Mouse (Mus musculus): ENCODE results near the gene Sdk2.

Sdk2 gene

DNA sequence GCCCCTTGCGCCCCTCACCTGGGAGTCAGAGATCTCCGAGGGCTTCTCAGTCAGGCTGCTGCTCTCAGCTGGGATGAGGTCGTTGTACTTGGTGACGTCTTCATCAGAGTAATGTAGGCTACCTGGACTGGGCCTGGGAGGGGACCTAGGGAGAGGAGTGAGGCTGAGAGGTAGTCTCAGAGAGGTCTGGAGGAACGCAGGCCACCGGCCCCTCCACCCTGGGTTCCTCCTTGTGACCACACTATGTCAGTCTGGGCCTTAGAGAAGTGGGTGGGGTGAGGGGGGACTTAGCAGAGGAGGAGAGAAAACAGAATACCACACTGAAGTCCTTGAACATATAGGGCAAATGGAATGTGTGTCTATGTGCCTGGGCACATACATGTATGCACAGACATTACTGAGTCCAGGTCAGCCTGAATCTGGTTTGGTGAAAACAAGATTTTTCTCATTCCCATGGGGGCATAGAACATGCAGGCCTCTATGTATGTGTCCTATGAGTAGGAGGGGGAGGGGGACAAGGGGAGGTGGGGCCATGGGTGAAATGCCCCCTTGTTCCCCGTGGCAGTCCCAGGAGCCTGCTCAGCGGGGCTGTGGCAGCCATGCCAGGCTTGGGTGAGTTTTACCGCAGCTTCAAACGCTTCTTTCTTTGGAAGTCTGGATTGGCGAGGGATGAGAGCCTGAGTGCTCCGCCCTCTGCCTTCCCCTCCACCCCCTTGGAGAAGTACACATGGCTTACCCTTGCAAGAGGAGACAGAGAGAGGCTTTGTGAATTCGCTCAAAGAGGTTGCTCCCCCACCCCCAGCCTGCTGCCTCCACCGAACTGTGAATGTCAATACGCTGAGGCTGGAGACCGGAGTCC lies 275.3 kb downstream of the Sdk2 start:
- DNase-seq (ENCODE audit: low read depth): no peak

DNA sequence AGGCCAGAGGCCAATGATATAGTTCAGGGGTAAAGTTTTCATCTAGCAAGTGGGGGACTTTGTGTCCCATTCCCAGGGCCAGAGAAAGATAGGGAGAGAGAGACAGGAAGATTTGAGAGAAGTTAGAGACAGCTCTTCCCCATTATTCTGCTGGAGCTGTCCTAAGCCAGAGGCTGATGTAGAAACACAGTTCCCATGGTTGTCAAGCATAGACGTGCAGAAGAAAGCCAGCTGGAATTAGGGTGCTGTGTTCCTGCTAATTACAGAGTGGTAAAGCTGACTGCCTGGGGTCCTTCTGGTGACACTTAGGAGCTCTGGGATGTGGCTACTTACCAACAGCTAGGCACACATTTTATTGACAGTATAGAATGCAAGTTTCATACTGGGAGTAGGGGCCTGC lies 277.7 kb downstream of the Sdk2 start:
- DNase-seq (ENCODE audit: low read depth): no peak

DNA sequence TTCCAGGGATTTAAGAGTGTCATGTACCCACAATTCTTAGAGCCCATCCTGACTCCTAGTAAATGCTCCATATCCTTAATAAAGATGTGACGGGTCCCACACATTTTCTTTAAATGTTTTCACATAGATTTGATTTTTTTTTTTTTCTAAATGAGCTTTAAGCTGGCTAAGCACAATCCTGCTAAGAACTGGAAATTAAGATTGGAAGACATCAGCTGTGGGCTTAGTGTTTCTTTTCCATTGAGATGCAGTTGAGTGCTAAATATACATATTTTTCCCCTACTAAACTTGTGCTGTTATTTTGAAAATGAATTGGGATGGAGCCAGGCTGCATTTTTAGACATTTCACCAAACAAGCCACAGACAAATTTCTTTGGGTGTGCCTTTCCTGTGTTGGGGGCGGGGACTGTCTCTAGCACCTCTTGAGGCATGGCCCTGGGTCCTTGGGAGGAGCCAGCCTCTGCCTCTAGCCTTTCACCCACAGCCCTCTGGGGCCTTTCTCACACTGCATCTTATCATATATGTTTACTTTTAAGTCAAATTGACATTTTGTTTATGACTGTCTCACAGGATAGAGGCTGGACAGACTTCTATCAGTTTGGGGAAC lies 278.6 kb downstream of the Sdk2 start:
- DNase-seq (ENCODE audit: low read depth): no peak

DNA sequence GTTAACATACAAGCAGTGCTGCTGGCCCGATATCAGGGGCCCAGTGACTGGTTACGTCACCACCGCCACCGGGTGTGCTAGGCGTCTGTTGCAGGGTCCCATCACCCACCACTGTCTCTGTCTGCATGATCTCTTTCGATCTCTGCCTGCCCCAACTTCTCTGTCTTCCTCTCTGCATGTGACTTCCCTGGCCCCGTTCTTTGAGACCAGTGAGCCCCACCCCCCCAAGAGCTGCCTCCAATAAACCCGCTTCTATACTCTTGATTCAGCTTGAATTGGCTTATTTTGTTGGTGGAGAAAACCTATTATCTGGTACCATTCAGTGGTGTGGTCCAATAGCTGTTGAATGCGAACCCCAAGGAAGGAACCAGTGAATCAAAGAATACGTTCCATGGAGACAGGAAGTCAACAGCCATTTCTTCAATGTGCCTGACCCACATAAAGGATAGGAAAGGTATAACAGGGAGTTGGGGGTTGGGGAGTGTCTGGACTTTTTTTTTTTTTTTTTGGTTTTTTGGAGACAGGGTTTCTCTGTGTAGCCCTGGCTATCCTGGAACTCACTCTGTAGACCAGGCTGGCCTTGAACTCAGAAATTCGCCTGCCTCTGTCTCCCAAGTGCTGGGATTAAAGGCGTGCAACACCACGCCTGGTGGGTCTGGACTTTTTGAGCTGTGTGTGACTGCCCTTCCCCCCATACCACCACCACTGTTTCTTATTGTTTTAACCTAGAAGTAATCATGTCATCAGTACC lies 279.2 kb downstream of the Sdk2 start:
- no peak for DNase-seq (ENCODE audit: low read depth)

DNA sequence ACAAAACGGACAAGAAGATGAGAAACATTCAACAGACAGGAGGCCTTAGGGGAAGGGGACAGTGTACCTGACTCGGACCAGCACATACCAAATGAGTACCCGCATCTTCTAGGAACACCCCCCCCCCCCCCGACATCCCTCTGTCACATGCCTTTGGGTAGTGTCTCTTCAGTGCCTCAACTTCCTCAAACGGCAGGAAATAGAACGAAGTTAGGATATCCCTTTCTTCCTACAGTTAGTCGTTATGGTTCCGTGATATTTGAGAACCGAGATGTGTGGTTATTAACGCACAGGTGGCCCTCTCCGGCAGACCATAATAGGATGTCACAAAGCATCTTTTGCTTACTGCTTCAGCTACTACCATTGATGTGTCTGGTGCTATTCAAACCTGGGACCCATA lies 279.8 kb downstream of the Sdk2 start:
- no peak for DNase-seq (ENCODE audit: low read depth)

DNA sequence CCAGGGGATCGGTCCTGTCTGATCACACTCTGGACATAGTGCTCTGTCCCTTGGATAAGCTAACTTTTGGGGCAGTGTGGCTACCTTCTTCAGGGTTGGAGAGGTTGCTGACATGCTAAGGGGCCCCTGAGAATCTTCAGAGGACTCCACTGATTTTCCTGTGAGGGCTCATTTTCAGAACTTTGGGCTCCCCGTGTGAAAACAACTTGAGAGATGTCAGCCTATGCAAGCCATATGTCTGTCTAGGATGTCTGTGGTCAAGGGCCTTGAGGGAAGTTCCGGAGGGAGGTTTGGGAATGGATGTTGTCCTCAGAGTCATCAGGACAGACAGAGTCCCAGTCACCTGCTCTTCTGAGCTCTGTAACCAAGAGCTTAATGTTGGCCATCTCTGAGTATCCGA lies 280.5 kb downstream of the Sdk2 start:
- no peak for DNase-seq (ENCODE audit: low read depth)

DNA sequence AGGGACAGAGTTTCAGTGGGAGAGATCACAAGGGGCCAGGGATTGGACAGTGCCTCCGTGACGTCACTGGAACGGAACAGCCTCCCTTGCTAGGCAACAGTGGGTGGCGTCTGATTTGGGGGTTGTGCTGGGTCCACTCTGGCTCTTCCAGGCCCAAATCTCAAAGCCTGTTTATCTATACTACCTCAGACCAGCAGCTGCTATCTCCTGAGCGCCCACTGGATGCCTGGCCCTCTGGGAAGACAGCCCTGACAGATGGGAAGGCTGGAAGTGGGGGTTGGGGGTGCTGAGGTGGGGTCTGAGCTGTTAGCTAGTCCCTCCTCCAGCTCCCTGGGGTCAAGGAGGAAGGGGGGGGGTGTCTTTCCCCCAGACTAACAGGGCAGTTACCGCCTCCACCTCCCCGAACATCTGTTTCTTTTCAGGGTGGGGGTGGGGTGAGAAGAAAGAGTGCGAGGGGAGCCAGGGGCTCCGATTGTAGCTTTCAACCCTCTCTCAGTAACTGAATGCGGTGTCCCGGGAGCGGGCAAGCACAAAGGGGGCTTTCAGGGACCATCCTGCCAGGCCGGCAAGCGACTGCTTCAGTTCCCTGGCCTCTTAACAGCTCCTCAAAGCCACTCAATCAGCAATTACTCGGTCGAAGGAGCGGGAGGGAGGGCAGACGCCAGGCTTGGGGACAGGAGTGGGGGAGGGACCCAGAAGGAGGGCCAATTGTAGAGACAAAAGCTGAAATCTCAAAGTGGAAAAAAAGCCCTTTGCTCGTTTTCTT lies 281.3 kb downstream of the Sdk2 start:
- no peak for DNase-seq (ENCODE audit: low read depth)

DNA sequence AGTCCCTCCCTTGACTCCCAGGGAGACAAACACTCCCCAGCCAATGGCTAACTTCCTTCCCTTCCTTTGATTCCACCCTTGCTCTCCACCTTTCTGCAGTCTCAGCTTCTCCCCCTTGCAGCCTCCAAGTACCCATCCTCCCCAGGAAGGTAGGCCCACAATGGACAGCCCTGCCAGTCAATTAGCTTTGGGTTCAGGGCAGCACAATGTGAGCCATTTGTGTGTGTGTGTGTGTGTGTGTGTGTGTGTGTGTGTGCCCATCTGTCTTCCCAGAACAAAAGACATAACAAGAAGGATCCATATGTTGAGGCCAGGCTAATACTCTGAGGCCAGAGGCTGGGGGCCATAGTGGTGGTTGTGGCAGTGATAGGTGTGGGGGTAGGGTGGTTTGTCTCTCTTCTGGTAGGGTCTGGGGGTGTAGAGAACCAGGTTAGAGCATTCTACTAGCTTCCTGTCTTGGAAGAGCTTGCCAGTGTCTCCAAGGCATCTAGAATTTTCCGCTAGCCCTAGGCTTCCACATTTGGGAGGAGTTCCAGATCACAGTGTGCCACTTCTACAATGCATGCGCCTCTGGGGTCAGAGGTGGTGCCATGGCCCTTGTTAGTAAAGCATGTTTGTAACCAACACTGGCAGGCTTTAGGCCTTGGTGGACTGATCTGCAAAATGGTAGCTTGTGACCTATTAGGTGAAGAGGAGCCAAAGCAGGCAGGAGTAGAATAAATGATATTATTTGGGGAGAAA lies 282.0 kb downstream of the Sdk2 start:
- DNase-seq (ENCODE audit: low read depth): no peak

DNA sequence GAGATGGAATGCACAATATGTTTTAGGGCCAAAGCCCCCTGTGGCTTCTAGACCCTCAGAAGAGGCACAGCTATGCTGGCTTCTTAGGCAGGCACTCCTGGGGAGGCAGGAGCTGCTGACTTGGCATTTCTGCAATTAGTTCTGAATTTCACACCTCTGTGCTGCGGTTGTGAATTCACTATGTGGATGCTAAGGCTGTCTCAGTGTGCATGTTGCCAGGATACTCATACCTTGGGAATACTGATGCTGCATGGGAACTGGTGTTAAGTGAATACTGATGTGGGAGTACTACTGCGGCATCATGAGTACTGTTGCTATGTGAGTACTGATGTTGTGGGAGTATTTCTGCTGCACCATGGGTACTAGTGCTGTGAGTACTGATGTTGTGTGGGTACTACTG lies 284.4 kb downstream of the Sdk2 start:
- DNase-seq (ENCODE audit: low read depth): no peak

DNA sequence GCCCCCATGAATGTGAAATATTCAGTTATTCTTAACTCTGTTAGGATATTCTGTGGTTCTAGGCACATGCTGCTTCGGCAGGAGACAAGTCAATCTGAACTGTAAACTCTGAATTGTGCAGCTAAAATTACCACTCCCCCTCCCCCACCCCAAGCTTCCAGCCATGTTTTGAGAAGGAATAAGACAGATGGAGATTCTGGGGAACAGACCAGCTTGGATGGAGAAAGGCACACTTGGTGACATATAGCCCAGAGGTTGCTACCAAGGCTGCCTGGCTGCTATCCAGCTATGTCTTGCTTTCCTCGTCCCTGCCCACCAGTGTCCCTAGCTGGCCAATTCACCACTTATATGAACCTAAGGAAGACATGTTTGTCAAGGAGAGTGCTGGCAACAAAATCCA lies 284.8 kb downstream of the Sdk2 start:
- no peak for DNase-seq (ENCODE audit: low read depth)

DNA sequence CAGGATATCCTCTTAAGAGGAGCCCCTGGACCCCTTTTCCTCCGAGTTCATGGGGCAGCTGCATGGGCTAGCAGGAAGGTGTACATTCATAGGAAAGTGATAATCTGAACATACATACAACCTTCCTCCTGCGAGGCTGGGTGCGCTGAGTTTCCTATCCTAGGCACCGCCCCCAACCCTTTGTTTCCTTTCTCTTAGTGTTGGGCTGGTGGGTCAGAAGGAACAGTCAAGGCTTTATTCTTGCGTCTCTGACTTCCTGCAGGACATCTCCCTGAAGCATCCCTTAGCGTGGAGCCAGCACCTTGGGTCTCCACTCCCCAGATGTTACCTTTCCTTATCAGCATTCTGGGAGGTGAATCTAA lies 287.2 kb downstream of the Sdk2 start:
- no peak for DNase-seq (ENCODE audit: low read depth)

DNA sequence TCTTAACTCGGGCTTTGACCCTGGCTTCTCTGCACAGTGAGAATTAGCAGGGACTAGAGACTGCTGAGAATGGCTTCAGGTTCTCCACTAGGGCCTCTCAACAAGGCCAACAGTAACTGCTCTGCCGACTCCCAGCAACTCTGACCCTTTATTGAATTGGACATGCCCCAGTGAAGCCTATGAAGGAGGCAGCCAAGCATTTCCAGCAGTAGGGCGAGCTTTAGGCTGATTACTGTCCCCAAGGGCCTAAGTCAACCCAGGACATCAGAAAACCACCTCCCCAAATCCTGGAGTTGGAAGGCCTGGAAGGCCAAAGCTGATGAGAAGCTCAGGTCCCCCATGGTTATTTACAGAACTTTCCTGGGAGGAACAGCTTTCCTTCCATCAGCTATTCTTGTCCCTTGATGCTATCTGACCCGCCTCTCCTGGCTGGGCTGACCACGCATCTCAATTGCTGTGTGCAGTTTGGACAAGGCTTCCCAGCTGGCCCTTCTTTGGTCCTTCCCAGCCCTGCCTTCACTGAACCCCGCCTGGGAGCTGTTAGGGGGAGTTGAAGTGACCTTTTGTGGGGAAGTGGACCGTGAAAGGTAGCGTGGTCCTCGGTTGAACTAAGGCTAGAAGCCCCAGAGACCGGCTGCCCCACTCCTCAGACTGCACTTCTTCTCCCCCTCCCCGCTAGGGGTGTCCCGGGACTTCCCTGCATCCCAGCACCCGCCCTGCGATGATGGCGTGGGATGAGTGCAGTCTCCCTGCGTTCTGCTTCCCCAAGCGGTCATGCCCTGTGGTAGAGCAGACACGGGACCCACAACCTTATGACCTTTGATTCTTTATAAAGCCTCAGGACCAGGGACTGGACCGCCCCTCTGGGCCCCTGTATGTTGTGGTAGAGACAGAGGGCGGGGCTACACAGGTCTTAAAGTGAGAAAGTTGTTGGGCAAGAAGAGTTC lies 287.8 kb downstream of the Sdk2 start:
- no peak for DNase-seq (ENCODE audit: low read depth)

DNA sequence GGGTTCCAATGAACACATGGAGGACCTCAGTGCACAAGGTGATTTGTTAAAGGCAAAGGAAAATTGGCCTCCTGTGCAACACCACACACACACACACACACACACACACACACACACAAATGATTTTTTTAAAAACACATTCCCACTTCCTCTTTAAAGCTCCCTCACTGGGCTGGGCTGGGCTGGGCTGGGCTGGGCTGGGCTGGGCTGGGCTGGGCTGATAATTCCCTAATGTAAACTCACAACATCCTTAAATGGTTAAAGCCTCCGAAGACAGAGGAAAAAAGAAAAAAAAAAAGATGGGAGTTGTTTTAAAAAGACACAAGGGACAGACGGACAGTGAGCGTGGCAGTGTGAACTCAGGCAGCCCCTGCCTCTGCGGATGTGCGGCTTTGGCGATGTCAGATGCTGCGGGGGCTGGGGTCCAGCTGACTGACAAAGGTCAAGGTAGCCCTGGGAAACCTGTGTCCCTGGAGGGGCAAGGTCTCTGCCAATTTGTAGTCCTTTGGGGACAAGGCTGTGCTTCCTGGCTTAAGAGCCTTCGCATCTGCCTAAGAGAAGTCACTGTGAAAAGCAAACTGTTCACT lies 288.9 kb downstream of the Sdk2 start:
- no peak for DNase-seq (ENCODE audit: low read depth)

DNA sequence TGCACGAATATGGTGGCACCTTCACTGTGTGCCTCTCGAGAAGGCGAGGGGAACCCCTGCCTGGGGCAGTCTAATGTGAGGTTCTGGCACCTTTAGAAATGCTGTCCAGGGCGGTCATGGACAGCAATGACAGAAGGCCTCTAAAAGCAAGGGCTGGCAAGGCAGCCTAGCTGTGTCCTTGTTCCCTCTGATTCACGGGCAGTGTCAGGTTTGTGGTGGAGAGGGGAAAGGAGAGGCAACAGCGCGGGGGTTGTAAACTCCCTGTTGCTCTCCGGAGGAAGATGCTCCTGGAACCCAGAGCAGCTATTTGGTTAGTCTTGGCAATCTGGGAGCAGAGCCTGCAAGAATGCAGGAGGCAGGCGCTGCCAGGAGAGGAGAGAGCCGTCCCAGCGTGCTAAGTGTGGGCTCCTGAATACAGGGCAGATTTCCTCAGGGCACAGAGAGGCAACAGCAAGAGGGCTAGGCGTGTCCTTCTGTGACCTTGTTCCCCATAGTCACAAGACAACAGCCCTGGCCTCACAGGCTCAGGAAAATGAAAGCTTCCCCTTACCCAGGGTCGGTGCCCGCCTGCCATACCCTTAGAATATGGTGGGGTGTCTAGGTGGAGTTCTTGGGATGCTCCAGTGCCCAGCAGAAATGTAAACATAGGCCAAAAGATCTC lies 289.9 kb downstream of the Sdk2 start:
- DNase-seq (ENCODE audit: low read depth): no peak

DNA sequence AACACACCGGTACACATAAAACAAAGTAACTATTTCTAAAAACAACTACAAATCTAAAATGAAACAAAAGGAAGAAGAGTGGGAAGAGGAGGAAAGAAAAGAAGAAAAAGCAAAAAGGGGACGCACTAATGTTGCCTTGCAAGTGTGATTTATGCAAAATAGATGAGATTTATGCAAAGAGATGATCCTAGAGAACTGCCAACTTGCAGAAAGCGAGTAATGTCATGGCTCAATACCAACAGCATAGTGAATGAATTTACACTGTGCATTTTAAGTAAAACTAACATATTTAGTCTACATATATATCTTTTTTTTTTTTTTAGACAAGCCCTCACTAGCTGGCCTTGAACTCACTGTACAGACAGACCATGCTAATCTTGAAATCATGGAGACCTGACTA lies 292.1 kb downstream of the Sdk2 start:
- DNase-seq (ENCODE audit: low read depth): no peak

DNA sequence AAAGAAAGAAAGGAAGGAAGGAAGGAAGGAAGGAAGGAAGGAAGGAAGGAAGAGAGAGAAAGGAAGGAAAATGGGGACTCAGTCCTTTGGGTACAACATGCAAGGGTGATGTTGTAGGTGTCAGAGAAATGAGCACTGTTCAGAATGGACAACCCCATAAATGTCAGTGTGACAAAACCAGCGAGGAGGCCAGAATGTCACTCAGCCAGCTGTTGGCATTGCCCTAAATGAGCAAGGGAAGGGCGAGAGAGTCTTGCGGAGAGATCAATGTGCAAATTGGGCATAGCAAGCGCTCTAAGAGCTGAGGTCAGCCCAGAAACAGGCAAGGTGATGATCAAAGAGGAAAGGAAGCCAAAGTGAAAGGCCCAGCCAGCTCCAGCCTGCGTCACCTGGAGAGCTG lies 293.7 kb downstream of the Sdk2 start:
- DNase-seq (ENCODE audit: low read depth): no peak

DNA sequence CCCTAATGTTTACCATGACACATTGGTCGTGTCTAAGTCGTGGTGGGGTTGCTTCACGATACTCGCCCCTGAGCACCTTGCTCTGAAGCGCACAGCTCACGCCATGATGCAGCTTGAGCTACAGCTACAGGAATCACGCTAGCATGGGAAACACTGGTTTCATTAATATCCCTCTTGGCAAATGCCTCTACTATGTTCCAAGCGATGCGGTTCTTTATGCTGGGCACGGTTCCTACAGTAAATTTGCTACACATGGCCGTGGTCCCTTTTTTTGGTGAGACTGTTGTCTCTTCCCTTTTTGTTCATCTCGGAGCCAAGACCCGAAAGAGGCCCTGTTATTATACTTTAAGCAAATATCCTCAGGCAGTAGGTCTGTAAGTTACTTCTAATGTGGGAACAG lies 295.7 kb downstream of the Sdk2 start:
- DNase-seq (ENCODE audit: low read depth): no peak

DNA sequence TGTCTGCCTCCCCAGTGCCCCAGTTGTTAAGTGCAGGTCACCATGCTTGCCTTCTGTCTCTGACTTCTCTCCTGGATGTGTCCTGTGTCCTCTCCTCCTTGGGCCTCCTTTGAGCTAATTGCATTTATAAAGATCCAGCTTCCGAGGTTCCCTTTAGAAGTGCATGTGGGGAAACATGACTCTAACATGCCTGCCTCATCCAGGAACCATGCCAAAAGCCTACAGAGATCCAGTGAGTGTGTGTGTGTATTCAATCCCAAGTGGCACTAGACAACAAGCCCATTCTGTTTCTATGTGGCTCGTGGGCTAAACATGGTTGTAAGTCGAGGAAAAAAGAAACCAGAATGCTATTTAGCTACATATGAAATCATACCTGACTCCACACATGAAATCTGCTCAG lies 298.5 kb downstream of the Sdk2 start:
- no peak for DNase-seq (ENCODE audit: low read depth)

DNA sequence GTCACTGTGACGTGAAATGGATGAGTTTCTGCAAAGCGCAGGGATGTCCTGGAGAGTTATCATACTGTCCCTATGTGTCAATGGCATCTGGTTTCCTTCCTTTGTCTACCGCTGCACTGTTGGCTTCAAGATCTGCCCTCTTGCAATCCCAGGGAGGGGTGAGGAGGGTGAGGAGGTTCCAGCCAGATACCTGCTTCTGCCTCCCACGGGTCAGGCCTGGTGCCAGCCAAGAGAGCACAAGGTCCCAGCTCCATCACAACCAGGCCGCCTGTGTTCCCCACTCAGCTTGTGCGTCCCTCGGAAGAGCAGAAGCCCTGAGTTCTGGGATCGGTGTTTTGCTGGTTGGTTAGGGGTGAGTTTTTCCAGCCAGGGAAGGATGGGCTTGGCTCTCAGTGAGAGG lies 299.6 kb downstream of the Sdk2 start:
- DNase-seq (ENCODE audit: low read depth): no peak
